Comparison of ENCODE assay signal across 12 mouse cellular contexts in genomic region chr6:88904456-88904974, GRCm38 (mm10). TPM values are rescaled to one million over a fixed set of nuclear protein-coding genes. Genes with fewer than 3 reads are reported as not detected.
A peak's percentile ranks its signal among the peaks of the same experiment; 100 is the strongest.
DNase-seq lines count a peak whose midpoint lies in the region; ATAC-seq and TF ChIP-seq lines count a peak whose summit lies in the region.
"Had no signal": no experiment of that assay in that cellular context is flagged by ENCODE, and none has a peak within 500 bp of the region (broad histone marks: within the 10 kb centered on the region; RNA-seq: fewer than 3 reads in every experiment).

No protein-coding gene starts in this region.

- H3K9ac ChIP-seq in hindbrain, embryonic 13.5 days: peak overlapping the region; percentile 49; the same call in 1 of the 2 replicates
- H3K9ac ChIP-seq in hindbrain, embryonic 12.5 days: no peak overlapping the region
- H3K9ac ChIP-seq in embryonic facial prominence, embryonic 14.5 days (ENCODE audit: low read depth, low read length): peak overlapping the region; percentile 85; the same call in 1 of the 2 replicates
- H3K9ac ChIP-seq: forebrain, postnatal 0 days had no signal

- no peak for TF ChIP-seq POLR2A in cerebellum, adult 2 months (IDR thresholded peaks at IDR 0.05; ENCODE audit: borderline replicate concordance, insufficient read depth, low read length)

- DNase-seq in cerebellum, adult 2 months: peak in 1 of 2 experiments; percentile 80
- DNase-seq in cerebellum, adult 8-10 months: no peak
- DNase-seq in 3T3-L1 (ENCODE audit: low read depth, low spot score): peak; percentile 50
- no peak for DNase-seq in embryonic facial prominence, embryonic 14.5 days (ENCODE audit: low spot score)
- DNase-seq in forebrain, embryonic 10.5 days (ENCODE audit: extremely low spot score, low spot score): no peak
- DNase-seq in frontal cortex, postnatal 25 days (ENCODE audit: low spot score in 2 of 2): no peak
- DNase-seq: forebrain, postnatal 0 days; layer of hippocampus, adult 9-11 months had no signal

- no peak for ATAC-seq in hindbrain, embryonic 13.5 days (ENCODE audit: low FRiP score)
- ATAC-seq in hindbrain, embryonic 12.5 days (ENCODE audit: low FRiP score): no peak
- ATAC-seq in embryonic facial prominence, embryonic 14.5 days (ENCODE audit: low read depth): no peak
- ATAC-seq: forebrain, postnatal 0 days; midbrain, embryonic 16.5 days; Patski had no signal

- H3K27me3 ChIP-seq in cerebellum, adult 2 months (ENCODE audit: control insufficient read depth, insufficient read depth, low read length): no peaks in the 10 kb centered on the region
- no peaks in the 10 kb centered on the region for H3K27me3 ChIP-seq in hindbrain, embryonic 13.5 days
- H3K27me3 ChIP-seq in hindbrain, embryonic 12.5 days: no peaks in the 10 kb centered on the region
- no peaks in the 10 kb centered on the region for H3K27me3 ChIP-seq in embryonic facial prominence, embryonic 14.5 days (replicated peaks; ENCODE audit: control insufficient read depth, insufficient read depth, low read length)
- no peaks in the 10 kb centered on the region for H3K27me3 ChIP-seq in forebrain, embryonic 10.5 days (ENCODE audit: poor library complexity, severe bottlenecking)
- H3K27me3 ChIP-seq: Patski had no signal

- WGBS in cerebellum, adult 2 months: 32% methylated on average over 4 of the region's 4 CpGs
- 92% methylated on average over 4 of the region's 4 CpGs for WGBS in hindbrain, embryonic 13.5 days
- 88% methylated on average over 4 of the region's 4 CpGs for WGBS in hindbrain, embryonic 12.5 days
- WGBS in embryonic facial prominence, embryonic 14.5 days: 87% methylated on average over 4 of the region's 4 CpGs
- 86% methylated on average over 4 of the region's 4 CpGs for WGBS in forebrain, embryonic 10.5 days

- peaks cover 51% of the 10 kb centered on the region for H3K4me1 ChIP-seq in cerebellum, adult 2 months (ENCODE audit: control insufficient read depth, insufficient read depth, low read length)
- peaks cover 43% of the 10 kb centered on the region for H3K4me1 ChIP-seq in hindbrain, embryonic 13.5 days (replicated peaks)
- peaks cover 27% of the 10 kb centered on the region for H3K4me1 ChIP-seq in hindbrain, embryonic 12.5 days
- peaks cover 16% of the 10 kb centered on the region for H3K4me1 ChIP-seq in embryonic facial prominence, embryonic 14.5 days (ENCODE audit: control insufficient read depth, insufficient read depth, low read length)
- H3K4me1 ChIP-seq in forebrain, embryonic 10.5 days: peaks cover 61% of the 10 kb centered on the region

- peak overlapping the region; percentile 96; the same call in 1 of the 2 replicates for H3K4me2 ChIP-seq in hindbrain, embryonic 13.5 days
- H3K4me2 ChIP-seq in hindbrain, embryonic 12.5 days (replicated peaks): no peak overlapping the region
- no peak overlapping the region for H3K4me2 ChIP-seq in embryonic facial prominence, embryonic 14.5 days (ENCODE audit: low read depth, low read length)

- TF ChIP-seq CTCF in cerebellum, adult 2 months (IDR thresholded peaks at IDR 0.05; ENCODE audit: borderline replicate concordance, insufficient read depth, low read depth, low read length): no peak

- H3K27ac ChIP-seq in cerebellum, adult 2 months (ENCODE audit: insufficient read depth, low read length): peak overlapping the region; percentile 88
- no peak overlapping the region for H3K27ac ChIP-seq in hindbrain, embryonic 13.5 days
- no peak overlapping the region for H3K27ac ChIP-seq in hindbrain, embryonic 12.5 days
- no peak overlapping the region for H3K27ac ChIP-seq in embryonic facial prominence, embryonic 14.5 days (replicated peaks; ENCODE audit: low read depth, low read length)
- H3K27ac ChIP-seq in forebrain, embryonic 10.5 days: no peak overlapping the region

- H3K4me3 ChIP-seq in cerebellum, adult 2 months (replicated peaks; ENCODE audit: insufficient read depth, low read depth, low read length): peak overlapping the region; percentile 87
- H3K4me3 ChIP-seq in hindbrain, embryonic 13.5 days: no peak overlapping the region
- no peak overlapping the region for H3K4me3 ChIP-seq in hindbrain, embryonic 12.5 days
- no peak overlapping the region for H3K4me3 ChIP-seq in embryonic facial prominence, embryonic 14.5 days (ENCODE audit: low read depth, low read length)
- H3K4me3 ChIP-seq in forebrain, embryonic 10.5 days: no peak overlapping the region

- H3K9me3 ChIP-seq in hindbrain, embryonic 13.5 days: no peaks in the 10 kb centered on the region
- no peaks in the 10 kb centered on the region for H3K9me3 ChIP-seq in hindbrain, embryonic 12.5 days (replicated peaks)
- no peaks in the 10 kb centered on the region for H3K9me3 ChIP-seq in embryonic facial prominence, embryonic 14.5 days (ENCODE audit: control insufficient read depth, low read length)
- H3K9me3 ChIP-seq in forebrain, embryonic 10.5 days: no peaks in the 10 kb centered on the region

- peaks cover 6% of the 10 kb centered on the region for H3K36me3 ChIP-seq in hindbrain, embryonic 13.5 days
- peaks cover 5% of the 10 kb centered on the region for H3K36me3 ChIP-seq in hindbrain, embryonic 12.5 days
- H3K36me3 ChIP-seq in embryonic facial prominence, embryonic 14.5 days (ENCODE audit: control insufficient read depth, insufficient read depth, low read length): peaks cover 18% of the 10 kb centered on the region
- H3K36me3 ChIP-seq in forebrain, embryonic 10.5 days (replicated peaks): peaks cover 19% of the 10 kb centered on the region

RNA-seq across cellular contexts. Expression of gene Tpra1, which starts 2.5 kb away (rescaled TPM):
- polyA plus RNA-seq in cerebellum, adult 2 months (2012; rRNA removed): 206 and 236 TPM in 2 replicates
- 73.6 and 78.8 TPM in 2 replicates for polyA plus RNA-seq in hindbrain, embryonic 13.5 days (2015; fragmentation: Nextera tagmentation; extraction: Ambion mirVana)
- polyA plus RNA-seq in hindbrain, embryonic 12.5 days (2016; fragmentation: Nextera tagmentation; extraction: Ambion mirVana): 67.3 and 76.0 TPM in 2 replicates
- polyA plus RNA-seq in embryonic facial prominence, embryonic 14.5 days (2014; fragmentation: Nextera tagmentation; extraction: Ambion mirVana): 44.9 and 52.1 TPM in 2 replicates
- 47.9 and 51.5 TPM in 2 replicates for polyA plus RNA-seq in forebrain, embryonic 10.5 days (2016; fragmentation: Nextera tagmentation; extraction: Ambion mirVana)

RNA-seq across cellular contexts. Expression of gene Mcm2, which starts 5.9 kb away (rescaled TPM):
- 7.5 and 9.8 TPM in 2 replicates for polyA plus RNA-seq in cerebellum, adult 2 months (2012; rRNA removed)
- polyA plus RNA-seq in hindbrain, embryonic 13.5 days (2015; fragmentation: Nextera tagmentation; extraction: Ambion mirVana): 43.0 and 43.7 TPM in 2 replicates
- 119 and 130 TPM in 2 replicates for polyA plus RNA-seq in hindbrain, embryonic 12.5 days (2016; fragmentation: Nextera tagmentation; extraction: Ambion mirVana)
- polyA plus RNA-seq in embryonic facial prominence, embryonic 14.5 days (2014; fragmentation: Nextera tagmentation; extraction: Ambion mirVana): 94.6 and 117 TPM in 2 replicates
- polyA plus RNA-seq in forebrain, embryonic 10.5 days (2016; fragmentation: Nextera tagmentation; extraction: Ambion mirVana): 305 and 322 TPM in 2 replicates

RNA-seq across cellular contexts. Expression of gene Podxl2, which starts 29.7 kb away (rescaled TPM):
- 538 and 541 TPM in 2 replicates for polyA plus RNA-seq in cerebellum, adult 2 months (2012; rRNA removed)
- 546 and 595 TPM in 2 replicates for polyA plus RNA-seq in hindbrain, embryonic 13.5 days (2015; fragmentation: Nextera tagmentation; extraction: Ambion mirVana)
- polyA plus RNA-seq in hindbrain, embryonic 12.5 days (2016; fragmentation: Nextera tagmentation; extraction: Ambion mirVana): 386 and 391 TPM in 2 replicates
- 83.4 and 95.9 TPM in 2 replicates for polyA plus RNA-seq in embryonic facial prominence, embryonic 14.5 days (2014; fragmentation: Nextera tagmentation; extraction: Ambion mirVana)
- polyA plus RNA-seq in forebrain, embryonic 10.5 days (2016; fragmentation: Nextera tagmentation; extraction: Ambion mirVana): 44.7 and 52.8 TPM in 2 replicates
